Mouse (Mus musculus): ENCODE results near the gene Cilp. TPM values are rescaled to one million over a fixed set of nuclear protein-coding genes. Genes with fewer than 3 reads are reported as not detected.

Cilp gene
- polyA plus RNA-seq (2012; rRNA removed): 8.3 and 10.1 TPM in 2 replicates

DNA sequence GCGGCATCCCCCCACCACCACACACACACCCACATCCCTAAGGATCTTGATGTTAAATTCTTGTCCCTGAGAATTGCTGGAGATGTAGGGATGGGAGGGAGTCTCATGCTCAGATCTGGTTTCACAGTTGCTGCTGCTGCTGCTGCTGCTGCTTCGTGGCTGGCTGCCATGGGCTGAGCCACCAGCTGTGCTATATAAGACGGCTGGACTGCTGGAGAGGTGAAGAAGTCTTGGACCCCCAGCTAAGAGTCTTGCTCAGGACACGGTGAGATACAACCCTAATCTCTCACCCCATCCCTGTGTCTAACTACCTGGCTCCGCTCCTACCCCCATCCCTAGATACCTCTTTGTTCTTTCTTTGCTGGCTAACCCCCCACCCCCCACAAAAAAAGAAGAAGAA, at the start of gene Cilp:
TSS of gene Cilp (plus strand) at position 222 of the 400 bp plus-strand sequence.

GRCm38 (mm10) chr9:65293973-65294715, 29.2 kb downstream of the Cilp start, which contains the start of gene Clpx:
TSS of gene Clpx (plus strand) at chr9:65294260.

Other genes with a start within 250 kb of the Cilp start
- 28.7 and 30.7 TPM in 2 replicates for gene Hacd3, start 243.5 kb upstream of the Cilp start, polyA plus RNA-seq (2012; rRNA removed)
- gene Dpp8, start 232.8 kb upstream of the Cilp start, polyA plus RNA-seq (2012; rRNA removed): 43.3 and 45.3 TPM in 2 replicates
- 23.3 and 25.4 TPM in 2 replicates for gene Igdcc4, start 163.7 kb upstream of the Cilp start, polyA plus RNA-seq (2012; rRNA removed)
- 0.14 and 0.19 TPM in 2 replicates for gene Igdcc3, start 124.0 kb upstream of the Cilp start, polyA plus RNA-seq (2012; rRNA removed)
- gene Parp16, start 69.8 kb upstream of the Cilp start, polyA plus RNA-seq (2012; rRNA removed): 13.5 and 16.8 TPM in 2 replicates
- gene Clpx, start 29.1 kb downstream of the Cilp start, polyA plus RNA-seq (2012; rRNA removed): 7.6 and 10.6 TPM in 2 replicates
- gene Pdcd7, start 80.9 kb downstream of the Cilp start, polyA plus RNA-seq (2012; rRNA removed): 11.4 and 14.9 TPM in 2 replicates
- 0.31 and 0.57 TPM in 2 replicates for gene Ubap1l, start 95.9 kb downstream of the Cilp start, polyA plus RNA-seq (2012; rRNA removed)
- gene Kbtbd13, start 126.5 kb downstream of the Cilp start, polyA plus RNA-seq (2012; rRNA removed): 1.3 and 2.0 TPM in 2 replicates
- 6.4 and 8.7 TPM in 2 replicates for gene Rasl12, start 133.3 kb downstream of the Cilp start, polyA plus RNA-seq (2012; rRNA removed)
- gene Slc51b, start 157.8 kb downstream of the Cilp start, polyA plus RNA-seq (2012; rRNA removed): 2.3 and 2.7 TPM in 2 replicates
- 8.4 and 10.7 TPM in 2 replicates for gene Mtfmt, start 170.6 kb downstream of the Cilp start, polyA plus RNA-seq (2012; rRNA removed)
- gene Spg21, start 195.8 kb downstream of the Cilp start, polyA plus RNA-seq (2012; rRNA removed): 11.5 and 12.6 TPM in 2 replicates

Measured in colon, adult 2 months (tissue).